Mouse (Mus musculus): ENCODE results near the gene Angel1. TPM values are rescaled to one million over a fixed set of nuclear protein-coding genes. Genes with fewer than 3 reads are reported as not detected.

Gene Angel1
- polyA plus RNA-seq, 1 experiment from 2014 or later, result 4.2 TPM

- ATAC-seq (no peak), DNase-seq (ENCODE audit: low spot score) (peak; percentile 65)
- H3K36me3 ChIP-seq (ENCODE audit: insufficient read depth, low read length), result 0 out of 2 replicates have a peak, but pooled peaks cover 2% of the 10 kb centered on the region
- no peaks in the 10 kb centered on the region for H3K4me1 ChIP-seq (ENCODE audit: insufficient read depth, low read depth, low read length)
- no peaks in the 10 kb centered on the region for H3K27me3 ChIP-seq (replicated peaks; ENCODE audit: insufficient read depth, low read length)
- no peaks in the 10 kb centered on the region for H3K9me3 ChIP-seq (ENCODE audit: low read length)
- H3K4me2 ChIP-seq (replicated peaks; ENCODE audit: low read depth, low read length), result no peak overlapping the region
- TF ChIP-seq EP300 (IDR thresholded peaks at IDR 0.05) (no peak), CTCF (IDR thresholded peaks at IDR 0.05) (peak; percentile 93)
- WGBS, result 64% methylated on average over 5 of the region's 5 CpGs
- no peak overlapping the region for H3K9ac ChIP-seq (replicated peaks; ENCODE audit: low read depth)
- no peak overlapping the region for H3K4me3 ChIP-seq (ENCODE audit: low read depth, low read length)
- no peak overlapping the region for H3K27ac ChIP-seq (ENCODE audit: low read length)
Observed at GRCm38 (mm10) chr12:86715401-86715800, 10.9 kb downstream of the Angel1 start.

- H3K36me3 ChIP-seq (ENCODE audit: insufficient read depth, low read length), result 0 out of 2 replicates have a peak, but pooled peaks cover 2% of the 10 kb centered on the region
- no peak overlapping the region for H3K27ac ChIP-seq (ENCODE audit: low read length)
- DNase-seq (ENCODE audit: low spot score), result peak; percentile 28
- no peaks in the 10 kb centered on the region for H3K9me3 ChIP-seq (ENCODE audit: low read length)
- H3K4me2 ChIP-seq (replicated peaks; ENCODE audit: low read depth, low read length), result no peak overlapping the region
- H3K9ac ChIP-seq (replicated peaks; ENCODE audit: low read depth), result no peak overlapping the region
- peak; percentile 49 for TF ChIP-seq CTCF (IDR thresholded peaks at IDR 0.05)
- no peak for TF ChIP-seq EP300 (IDR thresholded peaks at IDR 0.05)
- WGBS, result 45% methylated on average over 5 of the region's 5 CpGs
- ATAC-seq, result no peak
- H3K27me3 ChIP-seq (replicated peaks; ENCODE audit: insufficient read depth, low read length), result no peaks in the 10 kb centered on the region
- H3K4me3 ChIP-seq (ENCODE audit: low read depth, low read length), result no peak overlapping the region
- no peaks in the 10 kb centered on the region for H3K4me1 ChIP-seq (ENCODE audit: insufficient read depth, low read depth, low read length)
Observed at GRCm38 (mm10) chr12:86714026-86714425, 12.2 kb downstream of the Angel1 start.

- TF ChIP-seq CTCF (IDR thresholded peaks at IDR 0.05) (no peak), EP300 (IDR thresholded peaks at IDR 0.05) (no peak)
- no peaks in the 10 kb centered on the region for H3K9me3 ChIP-seq (ENCODE audit: low read length)
- no peak overlapping the region for H3K27ac ChIP-seq (ENCODE audit: low read length)
- H3K4me3 ChIP-seq (ENCODE audit: low read depth, low read length), result no peak overlapping the region
- H3K27me3 ChIP-seq (replicated peaks; ENCODE audit: insufficient read depth, low read length), result no peaks in the 10 kb centered on the region
- ATAC-seq (no peak), DNase-seq (ENCODE audit: low spot score) (no peak)
- WGBS, result 78% methylated on average over 5 of the region's 5 CpGs
- H3K36me3 ChIP-seq (ENCODE audit: insufficient read depth, low read length), result no peaks in the 10 kb centered on the region
- H3K4me2 ChIP-seq (replicated peaks; ENCODE audit: low read depth, low read length), result no peak overlapping the region
- no peaks in the 10 kb centered on the region for H3K4me1 ChIP-seq (ENCODE audit: insufficient read depth, low read depth, low read length)
- H3K9ac ChIP-seq (replicated peaks; ENCODE audit: low read depth), result no peak overlapping the region
Observed at GRCm38 (mm10) chr12:86705843-86706242, 20.4 kb downstream of the Angel1 start.

GRCm38 (mm10) chr12:86702690-86703089 lies 23.6 kb downstream of the Angel1 start:
- ATAC-seq (no peak), DNase-seq (ENCODE audit: low spot score) (no peak)
- 89% methylated on average over 3 of the region's 3 CpGs for WGBS
- Histone ChIP-seq H3K27ac (ENCODE audit: low read length) (no peak overlapping the region), H3K36me3 (ENCODE audit: insufficient read depth, low read length) (no peaks in the 10 kb centered on the region), H3K9me3 (ENCODE audit: low read length) (no peaks in the 10 kb centered on the region), H3K27me3 (replicated peaks; ENCODE audit: insufficient read depth, low read length) (no peaks in the 10 kb centered on the region), H3K4me2 (replicated peaks; ENCODE audit: low read depth, low read length) (no peak overlapping the region), H3K4me3 (ENCODE audit: low read depth, low read length) (no peak overlapping the region), H3K4me1 (ENCODE audit: insufficient read depth, low read depth, low read length) (no peaks in the 10 kb centered on the region), H3K9ac (replicated peaks; ENCODE audit: low read depth) (no peak overlapping the region)
- no peak for TF ChIP-seq CTCF (IDR thresholded peaks at IDR 0.05)
- TF ChIP-seq EP300 (IDR thresholded peaks at IDR 0.05), result no peak

GRCm38 (mm10) chr12:86701491-86701890 lies 24.8 kb downstream of the Angel1 start:
- Histone ChIP-seq H3K4me2 (replicated peaks; ENCODE audit: low read depth, low read length) (no peak overlapping the region), H3K9me3 (ENCODE audit: low read length) (no peaks in the 10 kb centered on the region), H3K27me3 (replicated peaks; ENCODE audit: insufficient read depth, low read length) (no peaks in the 10 kb centered on the region), H3K36me3 (ENCODE audit: insufficient read depth, low read length) (no peaks in the 10 kb centered on the region), H3K4me1 (ENCODE audit: insufficient read depth, low read depth, low read length) (no peaks in the 10 kb centered on the region), H3K4me3 (ENCODE audit: low read depth, low read length) (no peak overlapping the region), H3K27ac (ENCODE audit: low read length) (no peak overlapping the region), H3K9ac (replicated peaks; ENCODE audit: low read depth) (no peak overlapping the region)
- WGBS, result 91% methylated on average over 4 of the region's 4 CpGs
- TF ChIP-seq CTCF (IDR thresholded peaks at IDR 0.05) (no peak), EP300 (IDR thresholded peaks at IDR 0.05) (no peak)
- DNase-seq (ENCODE audit: low spot score) (no peak), ATAC-seq (no peak)

GRCm38 (mm10) chr12:86700927-86701310 lies 25.3 kb downstream of the Angel1 start:
- Histone ChIP-seq H3K9me3 (ENCODE audit: low read length) (no peaks in the 10 kb centered on the region), H3K27me3 (replicated peaks; ENCODE audit: insufficient read depth, low read length) (no peaks in the 10 kb centered on the region), H3K27ac (ENCODE audit: low read length) (no peak overlapping the region), H3K4me2 (replicated peaks; ENCODE audit: low read depth, low read length) (no peak overlapping the region), H3K4me1 (ENCODE audit: insufficient read depth, low read depth, low read length) (no peaks in the 10 kb centered on the region), H3K36me3 (ENCODE audit: insufficient read depth, low read length) (no peaks in the 10 kb centered on the region), H3K4me3 (ENCODE audit: low read depth, low read length) (no peak overlapping the region), H3K9ac (replicated peaks; ENCODE audit: low read depth) (no peak overlapping the region)
- WGBS, result 75% methylated on average over 4 of the region's 4 CpGs
- TF ChIP-seq CTCF (IDR thresholded peaks at IDR 0.05), result no peak
- no peak for TF ChIP-seq EP300 (IDR thresholded peaks at IDR 0.05)
- ATAC-seq (no peak), DNase-seq (ENCODE audit: low spot score) (no peak)

Data from lung, postnatal 0 days (tissue).